Mouse (Mus musculus): ENCODE measurements around the gene Tspan14.

Tspan14 gene

GRCm38 (mm10) chr14:40917632-40918031, 49.0 kb downstream of the Tspan14 start:
- DNase-seq (ENCODE audit: extremely low spot score) = peak; percentile 87

- DNase-seq (ENCODE audit: extremely low spot score) = no peak
These were observed 49.9 kb downstream of the Tspan14 start for GRCm38 (mm10) chr14:40916667-40917066.

- DNase-seq (ENCODE audit: extremely low spot score) = no peak
These were observed 50.8 kb downstream of the Tspan14 start for GRCm38 (mm10) chr14:40915838-40916237.

GRCm38 (mm10) chr14:40914701-40915100, 51.9 kb downstream of the Tspan14 start:
- no peak for DNase-seq (ENCODE audit: extremely low spot score)

- no peak for DNase-seq (ENCODE audit: extremely low spot score)
These were observed 52.9 kb downstream of the Tspan14 start for GRCm38 (mm10) chr14:40913709-40914108.

GRCm38 (mm10) chr14:40911529-40911928, 55.1 kb downstream of the Tspan14 start:
- DNase-seq (ENCODE audit: extremely low spot score) = no peak

GRCm38 (mm10) chr14:40908763-40909162, 57.8 kb downstream of the Tspan14 start:
- no peak for DNase-seq (ENCODE audit: extremely low spot score)

- no peak for DNase-seq (ENCODE audit: extremely low spot score)
These were observed 59.8 kb downstream of the Tspan14 start for GRCm38 (mm10) chr14:40906770-40907169.

- no peak for DNase-seq (ENCODE audit: extremely low spot score)
These were observed 60.8 kb downstream of the Tspan14 start for GRCm38 (mm10) chr14:40905813-40906212.

- no peak for DNase-seq (ENCODE audit: extremely low spot score)
These were observed 64.1 kb downstream of the Tspan14 start for GRCm38 (mm10) chr14:40902307-40903055.

- no peak for DNase-seq (ENCODE audit: extremely low spot score)
These were observed 66.3 kb downstream of the Tspan14 start for GRCm38 (mm10) chr14:40900267-40900666.

GRCm38 (mm10) chr14:40897916-40898315, 68.7 kb downstream of the Tspan14 start:
- DNase-seq (ENCODE audit: extremely low spot score) = no peak

- no peak for DNase-seq (ENCODE audit: extremely low spot score)
These were observed 70.9 kb downstream of the Tspan14 start for GRCm38 (mm10) chr14:40895681-40896080.

GRCm38 (mm10) chr14:40894576-40895247, 71.9 kb downstream of the Tspan14 start:
- DNase-seq (ENCODE audit: extremely low spot score) = peak; percentile 80

- DNase-seq (ENCODE audit: extremely low spot score) = no peak
These were observed 72.7 kb downstream of the Tspan14 start for GRCm38 (mm10) chr14:40893884-40894283.

- DNase-seq (ENCODE audit: extremely low spot score) = no peak
These were observed 73.4 kb downstream of the Tspan14 start, which contains the start of gene Sh2d4b for GRCm38 (mm10) chr14:40893196-40893595. TSS of gene Sh2d4b (minus strand) at chr14:40893266.

- no peak for DNase-seq (ENCODE audit: extremely low spot score)
These were observed 74.2 kb downstream of the Tspan14 start for GRCm38 (mm10) chr14:40892326-40892825.

GRCm38 (mm10) chr14:40891506-40891905, 75.1 kb downstream of the Tspan14 start:
- no peak for DNase-seq (ENCODE audit: extremely low spot score)

- DNase-seq (ENCODE audit: extremely low spot score) = no peak
These were observed 76.9 kb downstream of the Tspan14 start for GRCm38 (mm10) chr14:40889704-40890103.

- no peak for DNase-seq (ENCODE audit: extremely low spot score)
These were observed 77.4 kb downstream of the Tspan14 start for GRCm38 (mm10) chr14:40889181-40889580.

- no peak for DNase-seq (ENCODE audit: extremely low spot score)
These were observed 80.0 kb downstream of the Tspan14 start for GRCm38 (mm10) chr14:40886428-40887202.

GRCm38 (mm10) chr14:40885752-40886151, 80.9 kb downstream of the Tspan14 start:
- no peak for DNase-seq (ENCODE audit: extremely low spot score)
